Mouse (Mus musculus) lung, postnatal 25 days (tissue): ENCODE measurements at regions not wholly inside any gene's neighbourhood (a gene's known extent, or its start where the extent isn't known, plus 50 kb on each side); places are given as distances from the start of the nearest gene placed in this dataset.

Source experiments
- DNase-seq: peaks from one replicate; pipeline ENCODE4 v3.0.0; 2022; ENCODE audit warnings: low spot score

DNA sequence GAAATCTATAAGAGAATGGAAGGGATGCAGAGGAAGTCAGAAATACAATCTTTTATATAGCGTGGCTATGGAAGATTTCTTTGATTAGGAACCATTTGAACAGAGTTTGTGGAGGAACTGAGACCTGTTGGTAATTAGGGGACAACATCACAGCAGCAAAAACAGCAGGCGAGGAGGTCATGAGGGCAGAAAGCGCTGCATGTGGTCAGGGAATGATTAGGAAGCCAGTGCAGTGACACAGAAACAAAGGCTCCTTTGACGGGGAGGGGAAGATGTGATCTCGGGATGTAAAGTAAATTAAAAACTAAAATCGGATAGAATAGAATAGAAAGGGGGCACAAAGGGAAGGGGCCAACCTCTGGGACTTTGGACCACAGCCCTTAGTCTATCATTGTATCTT lies 199.6 kb upstream of the Noct start:
- DNase-seq: no peak

DNA sequence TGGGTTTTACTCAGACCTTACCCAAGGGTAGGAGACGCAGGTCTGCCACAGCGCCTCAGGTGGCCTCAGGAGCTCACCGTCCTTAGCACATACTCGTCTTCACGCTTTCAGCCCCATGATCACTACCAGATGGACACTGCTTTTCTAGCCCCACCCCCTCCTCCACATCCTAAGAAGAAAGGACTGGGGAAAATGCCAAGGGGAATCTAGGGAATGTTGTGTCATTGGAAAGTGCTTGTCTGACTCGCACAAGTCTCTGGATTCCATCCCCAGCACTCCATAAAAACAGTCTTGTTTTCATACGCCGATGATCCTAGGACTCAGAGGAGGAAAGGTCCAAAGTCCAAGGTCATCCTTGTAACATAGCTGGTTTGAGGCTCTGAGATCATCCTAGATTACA lies 192.4 kb upstream of the Noct start:
- peak; percentile 73 for DNase-seq

- no peak for DNase-seq
These were observed 191.0 kb upstream of the Noct start for GRCm38 (mm10) chr3:51033292-51033691.

DNA sequence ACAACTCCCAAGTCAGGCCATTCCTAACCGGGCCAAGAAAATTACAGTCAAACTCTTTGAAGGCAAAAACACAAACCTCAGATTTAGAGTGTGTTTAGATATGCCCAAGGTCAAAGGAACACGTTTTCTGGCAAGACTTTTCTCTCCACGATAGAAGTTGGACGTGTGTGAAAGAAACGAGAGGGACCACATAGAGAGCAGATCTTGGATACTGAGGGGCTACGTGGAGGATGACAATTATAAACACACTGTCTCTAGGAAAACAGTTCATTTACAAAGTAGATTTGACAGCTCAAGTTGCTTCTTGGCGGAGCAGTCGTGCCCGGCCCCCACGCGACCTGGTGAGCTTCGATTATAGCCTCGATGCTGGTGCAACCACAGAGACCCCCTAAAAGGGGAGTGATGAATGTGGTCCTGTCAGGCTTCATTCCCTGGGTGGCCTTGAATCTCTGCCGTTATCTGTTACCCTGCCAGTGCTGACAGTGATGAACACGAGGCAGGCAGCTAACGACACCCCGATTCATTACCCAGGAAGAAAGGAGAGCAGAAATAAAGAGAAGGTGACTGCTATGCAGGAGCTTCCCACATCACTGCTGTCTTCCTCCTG lies 187.4 kb upstream of the Noct start:
- no peak for DNase-seq

DNA sequence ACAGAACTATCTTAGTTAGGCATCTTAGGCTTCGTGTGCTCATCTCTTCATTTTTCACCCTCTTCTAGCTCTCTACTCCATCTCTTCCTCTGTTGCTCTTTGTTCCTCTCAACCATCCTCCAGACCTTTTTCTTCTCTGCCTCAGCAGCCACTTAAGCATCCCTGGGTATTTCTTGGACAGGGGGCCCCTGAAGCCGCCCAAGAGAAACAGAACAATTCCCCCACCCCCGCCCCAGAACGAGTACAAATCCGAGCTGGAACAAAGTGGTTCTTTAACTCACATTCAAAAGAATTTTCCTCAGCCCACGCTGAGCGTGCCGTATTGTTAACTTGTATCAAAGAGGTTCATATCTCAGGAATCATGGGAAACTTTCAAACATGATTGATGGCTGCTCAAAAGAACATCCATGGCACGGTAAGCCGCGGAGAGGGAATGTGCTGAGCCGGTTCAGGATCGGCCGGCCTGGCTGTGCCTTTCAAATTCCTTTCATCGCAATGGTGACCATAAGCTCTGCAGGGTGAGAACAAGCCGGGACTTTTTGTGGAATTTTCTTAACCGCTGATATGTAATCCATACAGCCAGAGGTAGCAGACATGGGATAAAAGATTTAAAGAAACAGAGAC lies 181.9 kb upstream of the Noct start:
- no peak for DNase-seq

DNA sequence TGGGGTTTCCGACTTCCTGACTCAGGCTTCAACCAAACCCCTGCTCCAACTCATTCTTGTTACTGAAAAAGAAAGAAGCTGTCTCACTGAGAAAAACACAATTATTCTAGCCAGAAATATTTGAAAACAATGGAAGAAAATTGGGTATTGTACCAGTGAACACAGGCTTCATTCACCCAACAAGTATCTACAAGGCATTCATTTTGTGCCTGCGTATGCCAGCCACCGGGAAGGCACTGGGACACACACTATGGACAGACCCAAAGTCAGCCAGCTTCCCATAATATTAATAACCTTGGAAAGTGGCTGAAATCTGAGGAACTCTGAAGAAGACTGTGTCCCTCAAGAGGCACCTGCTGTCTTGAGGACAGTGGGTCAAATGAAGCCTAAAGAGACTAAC lies 175.5 kb upstream of the Noct start:
- DNase-seq: no peak

DNA sequence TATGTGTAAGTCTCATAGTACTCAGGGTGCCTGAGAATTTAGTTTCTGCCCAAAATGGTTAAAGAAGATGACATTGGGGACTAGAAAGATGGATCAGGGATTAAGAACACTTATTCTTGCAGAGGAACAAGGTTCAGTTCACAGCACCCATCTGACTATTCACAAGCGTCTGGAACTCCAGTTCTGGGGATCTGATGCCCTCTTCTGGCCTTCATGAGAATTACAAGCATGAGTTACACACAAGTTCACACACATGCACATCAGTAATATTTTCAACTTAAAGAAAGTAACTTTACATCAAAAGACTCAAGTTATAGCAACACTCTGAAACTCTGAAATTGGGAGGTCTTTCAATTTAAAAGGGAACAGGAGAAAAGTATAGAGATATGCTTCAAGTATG lies 174.1 kb upstream of the Noct start:
- no peak for DNase-seq

DNA sequence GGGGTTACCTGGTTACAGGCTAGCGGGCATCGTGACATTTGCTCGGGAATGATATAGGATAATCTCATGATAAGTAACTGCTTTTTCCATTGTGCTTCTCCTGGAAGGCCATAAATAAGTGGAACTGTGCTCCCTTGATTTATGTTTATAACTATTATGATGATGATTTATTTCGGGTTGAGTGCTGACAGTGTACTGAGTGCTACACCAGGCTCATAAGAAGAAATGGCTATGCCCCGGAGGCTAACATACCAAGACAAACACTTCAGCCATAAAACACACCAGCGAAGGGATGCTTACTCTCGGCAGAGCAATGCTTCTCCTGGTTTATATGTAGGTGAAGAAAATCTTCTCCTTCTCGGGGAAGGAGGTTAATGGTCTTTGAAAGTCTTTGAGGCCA lies 169.2 kb upstream of the Noct start:
- DNase-seq: no peak

DNA sequence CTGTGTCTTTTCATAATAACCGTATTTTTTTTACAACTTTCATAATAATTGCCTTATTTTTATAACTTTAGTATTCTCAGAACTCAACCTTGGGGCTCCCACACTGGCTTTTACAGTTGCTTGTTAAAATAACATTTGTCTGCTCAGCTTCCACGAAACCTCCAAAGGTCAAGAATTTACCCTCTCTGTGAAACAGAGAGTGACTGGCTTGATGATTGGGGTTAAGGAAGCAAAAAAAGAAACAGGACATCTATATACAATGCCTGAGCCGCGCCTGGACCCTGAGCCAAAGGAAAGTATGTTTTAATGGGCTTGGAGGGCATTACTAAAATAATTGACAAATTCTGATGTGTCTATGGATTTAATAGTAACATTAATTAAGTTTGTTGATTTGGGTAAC lies 160.0 kb upstream of the Noct start:
- DNase-seq: no peak

GRCm38 (mm10) chr3:51066373-51066772 lies 157.9 kb upstream of the Noct start:
- DNase-seq: no peak

- DNase-seq: no peak
These were observed 151.8 kb upstream of the Noct start for GRCm38 (mm10) chr3:51072417-51072816.

GRCm38 (mm10) chr3:51073003-51073679 lies 151.1 kb upstream of the Noct start:
- no peak for DNase-seq

- no peak for DNase-seq
These were observed 150.4 kb upstream of the Noct start for GRCm38 (mm10) chr3:51073743-51074319.

- DNase-seq: peak; percentile 15
These were observed 148.9 kb upstream of the Noct start for GRCm38 (mm10) chr3:51075219-51075920.

GRCm38 (mm10) chr3:51078459-51078858 lies 145.8 kb upstream of the Noct start:
- DNase-seq: no peak

GRCm38 (mm10) chr3:51080415-51080814 lies 143.8 kb upstream of the Noct start:
- no peak for DNase-seq

GRCm38 (mm10) chr3:51080855-51081254 lies 143.4 kb upstream of the Noct start:
- no peak for DNase-seq

DNA sequence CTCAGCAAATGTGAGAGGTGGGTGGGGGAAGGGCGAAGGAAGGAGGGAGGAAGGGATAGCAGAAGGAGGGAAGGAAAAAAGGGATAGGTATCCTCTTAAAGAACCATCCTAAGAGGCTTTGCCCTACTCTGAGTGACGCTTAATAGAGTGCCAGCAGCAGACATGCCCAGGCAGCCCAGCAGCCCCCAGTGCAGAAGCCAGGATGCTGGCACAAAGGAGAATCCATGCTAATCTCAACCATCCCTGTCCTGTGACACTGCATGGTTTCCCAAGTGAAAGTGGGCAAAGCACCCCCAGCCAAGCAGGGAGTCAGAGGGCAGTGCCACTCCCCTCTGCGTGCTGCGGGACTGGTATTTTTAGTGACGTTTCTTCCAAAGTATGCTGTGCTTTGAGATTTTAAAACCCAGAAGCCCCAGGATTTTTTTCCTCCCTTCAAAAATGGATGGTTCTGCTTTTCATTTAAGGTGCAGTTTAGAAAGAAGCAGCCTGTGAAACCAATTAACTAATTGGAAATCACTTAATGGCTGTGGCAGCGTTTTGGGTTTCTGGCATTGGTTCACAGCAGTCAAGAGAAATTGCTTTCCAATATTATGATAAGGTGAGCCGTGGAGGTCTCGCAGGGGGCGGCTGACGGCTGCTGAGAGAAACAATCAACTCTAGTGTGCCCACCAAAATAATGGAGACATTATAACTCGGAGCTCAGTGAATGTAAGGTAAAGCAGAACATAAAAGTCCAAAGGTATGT lies 141.2 kb upstream of the Noct start:
- DNase-seq: no peak

DNA sequence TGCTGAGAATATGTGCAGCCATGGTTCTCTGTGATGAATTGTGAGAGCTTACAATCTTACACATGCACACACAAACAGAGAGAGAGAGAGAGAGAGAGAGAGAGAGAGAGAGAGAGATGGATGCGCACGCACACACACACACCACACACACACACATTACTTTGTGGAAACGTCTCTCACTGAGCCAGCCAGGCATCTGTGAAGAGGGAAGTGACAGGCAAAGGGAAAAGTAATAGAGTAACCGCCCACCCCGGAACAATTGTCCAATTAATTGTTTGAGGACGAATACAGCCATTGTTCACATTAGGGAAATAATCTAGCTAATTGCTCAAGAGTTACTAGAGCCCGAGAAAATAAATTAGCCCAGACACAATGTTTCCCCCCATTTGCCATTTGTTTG lies 140.7 kb upstream of the Noct start:
- no peak for DNase-seq

- no peak for DNase-seq
These were observed 137.8 kb upstream of the Noct start for GRCm38 (mm10) chr3:51086441-51086849.

DNA sequence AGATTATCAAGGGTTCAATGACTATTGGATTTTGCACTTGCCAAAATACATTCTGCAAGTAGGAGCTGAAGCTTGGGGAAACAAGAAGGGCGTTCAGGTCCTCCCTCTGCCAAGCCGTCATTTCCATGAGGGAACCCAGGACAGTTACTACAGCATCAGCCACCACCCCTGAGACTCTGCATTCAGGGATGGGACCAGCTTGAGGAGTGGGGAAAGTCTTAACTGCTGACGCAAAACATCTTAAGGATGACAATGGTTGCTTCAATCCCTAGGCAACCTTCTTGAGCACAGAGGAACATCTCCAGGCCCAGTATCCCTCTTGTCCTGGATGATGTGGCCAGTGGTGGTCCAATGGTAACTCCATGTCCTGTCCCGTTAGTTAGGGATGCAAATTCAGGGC lies 137.2 kb upstream of the Noct start:
- no peak for DNase-seq
